Mouse (Mus musculus) CH12.LX (cell line): ENCODE data around the gene Themis. TPM values are rescaled to one million over a fixed set of nuclear protein-coding genes. Genes with fewer than 3 reads are reported as not detected.

Experiments
- DNase-seq: peaks from one replicate; pipeline ENCODE4 v3.0.0-alpha.2; 2013; ENCODE audit errors: extremely low read depth
- H3K27ac ChIP-seq: 2 replicates; pipeline ENCODE4 v1.5.1; 2012; ENCODE audit warnings: low read depth, mild to moderate bottlenecking, control low read depth, moderate library complexity; ENCODE audit not compliant: insufficient read depth
- H3K27me3 ChIP-seq: replicated peaks from 2 replicates; pipeline ENCODE3; 2012; ENCODE audit warnings: inconsistent platforms
- H3K36me3 ChIP-seq, 2 experiments: replicated peaks in 1 of 2; 2 replicates each; pipeline versions ENCODE3 to v1.6.1; 2012; ENCODE audit warnings: inconsistent platforms in 1 of 2, low read length in 1 of 2, mild to moderate bottlenecking in 1 of 2, mixed read lengths in 1 of 2, moderate library complexity in 1 of 2; ENCODE audit not compliant: control insufficient read depth in 1 of 2, insufficient read depth in 1 of 2
- H3K4me1 ChIP-seq, 2 experiments: 2 replicates each; pipeline ENCODE4 v1.6.1; 2012; ENCODE audit warnings: inconsistent platforms in 1 of 2, moderate library complexity in 1 of 2; ENCODE audit not compliant: insufficient read depth in 2 of 2, control insufficient read depth in 1 of 2
- H3K4me2 ChIP-seq: 2 replicates; pipeline ENCODE4 v1.6.1; 2012; ENCODE audit warnings: low read depth, mild to moderate bottlenecking, control low read depth; ENCODE audit not compliant: poor library complexity, insufficient read depth, severe bottlenecking
- H3K4me3 ChIP-seq, 3 experiments: fragments of 150-350 bp in 1 of 3; sonication (generic) in 1 of 3; replicated peaks in 1 of 3; 2 replicates each; pipeline versions ENCODE3 to v1.5.1; 2011 to 2012; ENCODE audit warnings: low read depth in 2 of 3, low read length in 2 of 3, mild to moderate bottlenecking in 2 of 3, moderate library complexity in 2 of 3, control low read depth in 1 of 3, improper control_type of control experiment in 1 of 3, inconsistent platforms in 1 of 3, mixed read lengths in 1 of 3; ENCODE audit not compliant: poor library complexity in 1 of 3
- H3K79me2 ChIP-seq: replicated peaks from 2 replicates; pipeline ENCODE4 v1.6.1; 2012; ENCODE audit warnings: mild to moderate bottlenecking, moderate library complexity; ENCODE audit not compliant: control insufficient read depth, poor library complexity, insufficient read depth, severe bottlenecking; ENCODE audit errors: extremely low read depth
- H3K9ac ChIP-seq: 2 replicates; pipeline ENCODE4 v1.6.1; 2012; ENCODE audit warnings: low read depth, mild to moderate bottlenecking, control low read depth, moderate library complexity; ENCODE audit not compliant: insufficient read depth
- H3K9me3 ChIP-seq: replicated peaks from 2 replicates; pipeline ENCODE3; 2012; ENCODE audit warnings: low read length, inconsistent platforms, mixed read lengths
- BHLHE40 ChIP-seq: IDR thresholded peaks from 2 replicates; pipeline ENCODE4 v1.6.1; 2011; ENCODE audit warnings: mild to moderate bottlenecking, low read depth, low read length, improper control_type of control experiment
- CHD2 ChIP-seq: IDR thresholded peaks from 2 replicates; pipeline ENCODE4 v1.6.1; 2011; ENCODE audit warnings: low read length, improper control_type of control experiment
- ELF1 ChIP-seq: IDR thresholded peaks from 2 replicates; pipeline ENCODE4 v1.6.1; 2014; ENCODE audit warnings: low read depth, mild to moderate bottlenecking, inconsistent platforms, low read length, improper control_type of control experiment
- HCFC1 ChIP-seq: IDR thresholded peaks from 2 replicates; pipeline ENCODE4 v1.6.1; 2012; ENCODE audit warnings: low read depth, mild to moderate bottlenecking, inconsistent platforms, low read length, improper control_type of control experiment
- IRF4 ChIP-seq: IDR thresholded peaks from 2 replicates; pipeline ENCODE4 v1.6.1; 2014; ENCODE audit warnings: low read depth, mild to moderate bottlenecking, inconsistent platforms, low read length, improper control_type of control experiment
- JUN ChIP-seq: IDR thresholded peaks from 2 replicates; pipeline ENCODE4 v1.6.1; 2011; ENCODE audit warnings: low read depth, mild to moderate bottlenecking, low read length, improper control_type of control experiment, moderate library complexity; ENCODE audit not compliant: insufficient read depth
- JUND ChIP-seq: conservative IDR thresholded peaks from 2 replicates; pipeline ENCODE4 v1.6.1; 2011; ENCODE audit warnings: low read depth, low read length, improper control_type of control experiment
- MAFK ChIP-seq: IDR thresholded peaks from 2 replicates; pipeline ENCODE4 v1.6.1; 2011; ENCODE audit warnings: low read length, improper control_type of control experiment; ENCODE audit not compliant: insufficient replicate concordance
- MEF2A ChIP-seq: IDR thresholded peaks from 2 replicates; pipeline ENCODE4 v1.6.1; 2014; ENCODE audit warnings: low read depth, mild to moderate bottlenecking, inconsistent platforms, low read length, improper control_type of control experiment, borderline replicate concordance
- MYC ChIP-seq: IDR thresholded peaks from 2 replicates; pipeline ENCODE4 v1.6.1; 2011; ENCODE audit warnings: low read depth, mild to moderate bottlenecking, improper control_type of control experiment, low read length
- POLR2A ChIP-seq: IDR thresholded peaks from 2 replicates; pipeline ENCODE4 v1.6.1; 2011; ENCODE audit warnings: low read depth, mild to moderate bottlenecking, improper control_type of control experiment, low read length
- RAD21 ChIP-seq: IDR thresholded peaks from 2 replicates; pipeline ENCODE4 v1.6.1; 2011; ENCODE audit warnings: low read depth, mild to moderate bottlenecking, low read length, improper control_type of control experiment, moderate library complexity
- RCOR1 ChIP-seq: conservative IDR thresholded peaks from 2 replicates; pipeline ENCODE4 v1.6.1; 2012; ENCODE audit warnings: low read depth, mild to moderate bottlenecking, inconsistent platforms, low read length, improper control_type of control experiment
- SIN3A ChIP-seq: IDR thresholded peaks from 2 replicates; pipeline ENCODE4 v1.6.1; 2012; ENCODE audit warnings: low read length, improper control_type of control experiment, inconsistent platforms
- SMC3 ChIP-seq: IDR thresholded peaks from 2 replicates; pipeline ENCODE4 v1.6.1; 2011; ENCODE audit warnings: low read depth, low read length, improper control_type of control experiment
- TCF12 ChIP-seq: IDR thresholded peaks from 2 replicates; pipeline ENCODE4 v1.6.1; 2014; ENCODE audit warnings: low read depth, mild to moderate bottlenecking, inconsistent platforms, low read length, improper control_type of control experiment
- USF1 ChIP-seq: IDR thresholded peaks from 2 replicates; pipeline ENCODE4 v1.6.1; 2014; ENCODE audit warnings: low read depth, mild to moderate bottlenecking, inconsistent platforms, low read length, improper control_type of control experiment
- ZC3H11A ChIP-seq: IDR thresholded peaks from 2 replicates; pipeline ENCODE4 v1.6.1; 2012; ENCODE audit warnings: low read depth, mild to moderate bottlenecking, inconsistent platforms, low read length, improper control_type of control experiment
- ZKSCAN1 ChIP-seq: IDR thresholded peaks from 2 replicates; pipeline ENCODE4 v1.6.1; 2012; ENCODE audit warnings: low read depth, inconsistent platforms, low read length, improper control_type of control experiment, borderline replicate concordance
- ZMIZ1 ChIP-seq: IDR thresholded peaks from 2 replicates; pipeline ENCODE4 v1.6.1; 2012; ENCODE audit warnings: low read depth, mild to moderate bottlenecking, inconsistent platforms, low read length, improper control_type of control experiment
- dilution Hi-C: fragments of 300-500 bp; cut with MboI; formaldehyde crosslinking; loops from 2 replicates; pipeline ENCODE4 v1.14.3; 2020; ENCODE audit warnings: low sequenced_read_pairs; ENCODE audit not compliant: extremely low pct_unique_long_range_greater_than_20kb, extremely low pct_ligation_motif_present
- in situ Hi-C: fragments of 300-500 bp; cut with MboI; formaldehyde crosslinking; loops from 3 replicates; pipeline ENCODE4 v1.14.3; 2019; ENCODE audit warnings: low sequenced_read_pairs, low pct_ligation_motif_present, low pct_unique_long_range_greater_than_20kb, mixed read lengths
- polyA plus RNA-seq: library from polyadenylated mRNA; unstranded; fragments of >175 nt; gene quantifications from 2 replicates; pipeline ENCODE4 v1.2.1, GENCODE M21; 2012; ENCODE audit warnings: low read depth; ENCODE audit not compliant: insufficient read length
- total RNA-seq, 2 experiments: library from RNA; depleted of rRNA; stranded (reverse); fragments of 300-350 nt in 1 of 2; fragments of >200 nt in 1 of 2; gene quantifications; 2 replicates each; pipeline ENCODE4 v1.2.3; 2012 to 2014

The Themis gene
- total and polyA plus RNA-seq, 3 experiments: not detected

GRCm38 (mm10) chr10:28698175-28698574, 30.0 kb downstream of the Themis start:
- no peak overlapping the region for H3K4me3 ChIP-seq
- H3K9ac ChIP-seq: no peak overlapping the region
- H3K9me3 ChIP-seq: peaks cover 1% of the 10 kb centered on the region
- H3K4me1 ChIP-seq: no peaks in the 10 kb centered on the region
- H3K27ac ChIP-seq: no peak overlapping the region
- H3K36me3 ChIP-seq: no peaks in the 10 kb centered on the region
- DNase-seq: no peak
- in situ Hi-C loops (no loop called here), dilution Hi-C loops (no loop called here)
- no peaks in the 10 kb centered on the region for H3K79me2 ChIP-seq
- H3K27me3 ChIP-seq: no peaks in the 10 kb centered on the region
- no peak for TF ChIP-seq HCFC1
- no peak for TF ChIP-seq TCF12
- no peak for TF ChIP-seq IRF4
- no peak for TF ChIP-seq ZMIZ1
- no peak for TF ChIP-seq JUND
- TF ChIP-seq SIN3A: no peak
- TF ChIP-seq RCOR1: no peak
- no peak for TF ChIP-seq CHD2
- H3K4me2 ChIP-seq: no peak overlapping the region

- no peak overlapping the region for H3K4me2 ChIP-seq
- TF ChIP-seq BHLHE40 (no peak), SMC3 (no peak), ZKSCAN1 (no peak), RCOR1 (no peak), POLR2A (no peak), MAFK (no peak), MEF2A (no peak), HCFC1 (no peak), JUN (no peak), TCF12 (no peak), ELF1 (no peak), MYC (no peak), USF1 (no peak), CHD2 (no peak), RAD21 (no peak), ZC3H11A (no peak)
- TF ChIP-seq, all 38 proteins: peak for 0
- Histone ChIP-seq H3K4me3 (no peak overlapping the region), H3K27ac (no peak overlapping the region), H3K79me2 (no peaks in the 10 kb centered on the region), H3K9me3 (no peaks in the 10 kb centered on the region), H3K36me3 (no peaks in the 10 kb centered on the region), H3K9ac (no peak overlapping the region), H3K4me1 (no peaks in the 10 kb centered on the region), H3K27me3 (no peaks in the 10 kb centered on the region)
- in situ Hi-C loops (no loop called here), dilution Hi-C loops (no loop called here)
- DNase-seq: no peak
Observed at GRCm38 (mm10) chr10:28721828-28722227, 53.7 kb downstream of the Themis start.
